Mouse (Mus musculus) CH12.LX (cell line): ENCODE measurements around the gene Hspa4l. TPM values are rescaled to one million over a fixed set of nuclear protein-coding genes. Genes with fewer than 3 reads are reported as not detected.

Source experiments
- DNase-seq: peaks from one replicate; pipeline ENCODE4 v3.0.0-alpha.2; 2013; ENCODE audit errors: extremely low read depth
- H3K27ac ChIP-seq: 2 replicates; pipeline ENCODE4 v1.5.1; 2012; ENCODE audit warnings: low read depth, mild to moderate bottlenecking, control low read depth, moderate library complexity; ENCODE audit not compliant: insufficient read depth
- H3K27me3 ChIP-seq: replicated peaks from 2 replicates; pipeline ENCODE3; 2012; ENCODE audit warnings: inconsistent platforms
- H3K36me3 ChIP-seq, 2 experiments: replicated peaks in 1 of 2; 2 replicates each; pipeline versions ENCODE3 to v1.6.1; 2012; ENCODE audit warnings: inconsistent platforms in 1 of 2, low read length in 1 of 2, mild to moderate bottlenecking in 1 of 2, mixed read lengths in 1 of 2, moderate library complexity in 1 of 2; ENCODE audit not compliant: control insufficient read depth in 1 of 2, insufficient read depth in 1 of 2
- H3K4me1 ChIP-seq, 2 experiments: 2 replicates each; pipeline ENCODE4 v1.6.1; 2012; ENCODE audit warnings: inconsistent platforms in 1 of 2, moderate library complexity in 1 of 2; ENCODE audit not compliant: insufficient read depth in 2 of 2, control insufficient read depth in 1 of 2
- H3K4me2 ChIP-seq: 2 replicates; pipeline ENCODE4 v1.6.1; 2012; ENCODE audit warnings: low read depth, mild to moderate bottlenecking, control low read depth; ENCODE audit not compliant: poor library complexity, insufficient read depth, severe bottlenecking
- H3K4me3 ChIP-seq, 3 experiments: fragments of 150-350 bp in 1 of 3; sonication (generic) in 1 of 3; replicated peaks in 1 of 3; 2 replicates each; pipeline versions ENCODE3 to v1.5.1; 2011 to 2012; ENCODE audit warnings: low read depth in 2 of 3, low read length in 2 of 3, mild to moderate bottlenecking in 2 of 3, moderate library complexity in 2 of 3, control low read depth in 1 of 3, improper control_type of control experiment in 1 of 3, inconsistent platforms in 1 of 3, mixed read lengths in 1 of 3; ENCODE audit not compliant: poor library complexity in 1 of 3
- H3K79me2 ChIP-seq: replicated peaks from 2 replicates; pipeline ENCODE4 v1.6.1; 2012; ENCODE audit warnings: mild to moderate bottlenecking, moderate library complexity; ENCODE audit not compliant: control insufficient read depth, poor library complexity, insufficient read depth, severe bottlenecking; ENCODE audit errors: extremely low read depth
- H3K9ac ChIP-seq: 2 replicates; pipeline ENCODE4 v1.6.1; 2012; ENCODE audit warnings: low read depth, mild to moderate bottlenecking, control low read depth, moderate library complexity; ENCODE audit not compliant: insufficient read depth
- H3K9me3 ChIP-seq: replicated peaks from 2 replicates; pipeline ENCODE3; 2012; ENCODE audit warnings: low read length, inconsistent platforms, mixed read lengths
- BHLHE40 ChIP-seq: IDR thresholded peaks from 2 replicates; pipeline ENCODE4 v1.6.1; 2011; ENCODE audit warnings: mild to moderate bottlenecking, low read depth, low read length, improper control_type of control experiment
- CHD1 ChIP-seq: IDR thresholded peaks from 2 replicates; pipeline ENCODE4 v1.6.1; 2012; ENCODE audit warnings: low read depth, low read length, improper control_type of control experiment, inconsistent platforms
- CTCF ChIP-seq, 2 experiments: IDR thresholded peaks in 1 of 2; conservative IDR thresholded peaks in 1 of 2; 2 replicates each; pipeline ENCODE4 v1.5.1; 2011 to 2012; ENCODE audit warnings: low read depth in 2 of 2, low read length in 2 of 2, improper control_type of control experiment in 1 of 2, inconsistent platforms in 1 of 2, mild to moderate bottlenecking in 1 of 2, moderate library complexity in 1 of 2
- E2F4 ChIP-seq: IDR thresholded peaks from 2 replicates; pipeline ENCODE4 v1.6.1; 2011; ENCODE audit warnings: low read depth, low read length, improper control_type of control experiment; ENCODE audit not compliant: insufficient replicate concordance
- ELF1 ChIP-seq: IDR thresholded peaks from 2 replicates; pipeline ENCODE4 v1.6.1; 2014; ENCODE audit warnings: low read depth, mild to moderate bottlenecking, inconsistent platforms, low read length, improper control_type of control experiment
- EP300 ChIP-seq: IDR thresholded peaks from 2 replicates; pipeline ENCODE4 v1.6.1; 2011; ENCODE audit warnings: low read length, improper control_type of control experiment
- HCFC1 ChIP-seq: IDR thresholded peaks from 2 replicates; pipeline ENCODE4 v1.6.1; 2012; ENCODE audit warnings: low read depth, mild to moderate bottlenecking, inconsistent platforms, low read length, improper control_type of control experiment
- IRF4 ChIP-seq: IDR thresholded peaks from 2 replicates; pipeline ENCODE4 v1.6.1; 2014; ENCODE audit warnings: low read depth, mild to moderate bottlenecking, inconsistent platforms, low read length, improper control_type of control experiment
- JUN ChIP-seq: IDR thresholded peaks from 2 replicates; pipeline ENCODE4 v1.6.1; 2011; ENCODE audit warnings: low read depth, mild to moderate bottlenecking, low read length, improper control_type of control experiment, moderate library complexity; ENCODE audit not compliant: insufficient read depth
- KAT2A ChIP-seq: IDR thresholded peaks from 2 replicates; pipeline ENCODE4 v1.6.1; 2012; ENCODE audit warnings: low read length, improper control_type of control experiment, inconsistent platforms; ENCODE audit not compliant: insufficient replicate concordance
- MAFK ChIP-seq: IDR thresholded peaks from 2 replicates; pipeline ENCODE4 v1.6.1; 2011; ENCODE audit warnings: low read length, improper control_type of control experiment; ENCODE audit not compliant: insufficient replicate concordance
- MAX ChIP-seq: IDR thresholded peaks from 2 replicates; pipeline ENCODE4 v1.6.1; 2011; ENCODE audit warnings: low read length, improper control_type of control experiment
- MYC ChIP-seq: IDR thresholded peaks from 2 replicates; pipeline ENCODE4 v1.6.1; 2011; ENCODE audit warnings: low read depth, mild to moderate bottlenecking, improper control_type of control experiment, low read length
- PAX5 ChIP-seq: IDR thresholded peaks from 2 replicates; pipeline ENCODE4 v1.6.1; 2012; ENCODE audit warnings: low read length, inconsistent platforms, mixed read lengths
- POLR2A ChIP-seq: IDR thresholded peaks from 2 replicates; pipeline ENCODE4 v1.6.1; 2011; ENCODE audit warnings: low read depth, mild to moderate bottlenecking, improper control_type of control experiment, low read length
- POLR2AphosphoS2 ChIP-seq: IDR thresholded peaks from 2 replicates; pipeline ENCODE4 v1.6.1; 2011; ENCODE audit warnings: low read depth, low read length, improper control_type of control experiment
- RCOR1 ChIP-seq: conservative IDR thresholded peaks from 2 replicates; pipeline ENCODE4 v1.6.1; 2012; ENCODE audit warnings: low read depth, mild to moderate bottlenecking, inconsistent platforms, low read length, improper control_type of control experiment
- SIN3A ChIP-seq: IDR thresholded peaks from 2 replicates; pipeline ENCODE4 v1.6.1; 2012; ENCODE audit warnings: low read length, improper control_type of control experiment, inconsistent platforms
- SMC3 ChIP-seq: IDR thresholded peaks from 2 replicates; pipeline ENCODE4 v1.6.1; 2011; ENCODE audit warnings: low read depth, low read length, improper control_type of control experiment
- TCF12 ChIP-seq: IDR thresholded peaks from 2 replicates; pipeline ENCODE4 v1.6.1; 2014; ENCODE audit warnings: low read depth, mild to moderate bottlenecking, inconsistent platforms, low read length, improper control_type of control experiment
- UBTF ChIP-seq: IDR thresholded peaks from 2 replicates; pipeline ENCODE4 v1.6.1; 2012; ENCODE audit warnings: low read depth, mild to moderate bottlenecking, inconsistent platforms, low read length, improper control_type of control experiment, moderate library complexity
- USF1 ChIP-seq: IDR thresholded peaks from 2 replicates; pipeline ENCODE4 v1.6.1; 2014; ENCODE audit warnings: low read depth, mild to moderate bottlenecking, inconsistent platforms, low read length, improper control_type of control experiment
- USF2 ChIP-seq: conservative IDR thresholded peaks from 2 replicates; pipeline ENCODE4 v1.6.1; 2011; ENCODE audit warnings: low read depth, low read length, improper control_type of control experiment
- ZC3H11A ChIP-seq: IDR thresholded peaks from 2 replicates; pipeline ENCODE4 v1.6.1; 2012; ENCODE audit warnings: low read depth, mild to moderate bottlenecking, inconsistent platforms, low read length, improper control_type of control experiment
- ZKSCAN1 ChIP-seq: IDR thresholded peaks from 2 replicates; pipeline ENCODE4 v1.6.1; 2012; ENCODE audit warnings: low read depth, inconsistent platforms, low read length, improper control_type of control experiment, borderline replicate concordance
- ZMIZ1 ChIP-seq: IDR thresholded peaks from 2 replicates; pipeline ENCODE4 v1.6.1; 2012; ENCODE audit warnings: low read depth, mild to moderate bottlenecking, inconsistent platforms, low read length, improper control_type of control experiment
- dilution Hi-C: fragments of 300-500 bp; cut with MboI; formaldehyde crosslinking; loops from 2 replicates; pipeline ENCODE4 v1.14.3; 2020; ENCODE audit warnings: low sequenced_read_pairs; ENCODE audit not compliant: extremely low pct_unique_long_range_greater_than_20kb, extremely low pct_ligation_motif_present
- in situ Hi-C: fragments of 300-500 bp; cut with MboI; formaldehyde crosslinking; loops from 3 replicates; pipeline ENCODE4 v1.14.3; 2019; ENCODE audit warnings: low sequenced_read_pairs, low pct_ligation_motif_present, low pct_unique_long_range_greater_than_20kb, mixed read lengths
- polyA plus RNA-seq: library from polyadenylated mRNA; unstranded; fragments of >175 nt; gene quantifications from 2 replicates; pipeline ENCODE4 v1.2.1, GENCODE M21; 2012; ENCODE audit warnings: low read depth; ENCODE audit not compliant: insufficient read length
- total RNA-seq, 2 experiments: library from RNA; depleted of rRNA; stranded (reverse); fragments of 300-350 nt in 1 of 2; fragments of >200 nt in 1 of 2; gene quantifications; 2 replicates each; pipeline ENCODE4 v1.2.3; 2012 to 2014

The Hspa4l gene
- total RNA-seq (2012; rRNA removed) = 4.4 and 5.3 TPM in 2 replicates
- total RNA-seq (2014; rRNA removed) = 1.7 and 2.1 TPM in 2 replicates
- 2.3 and 3.8 TPM in 2 replicates for polyA plus RNA-seq

DNA sequence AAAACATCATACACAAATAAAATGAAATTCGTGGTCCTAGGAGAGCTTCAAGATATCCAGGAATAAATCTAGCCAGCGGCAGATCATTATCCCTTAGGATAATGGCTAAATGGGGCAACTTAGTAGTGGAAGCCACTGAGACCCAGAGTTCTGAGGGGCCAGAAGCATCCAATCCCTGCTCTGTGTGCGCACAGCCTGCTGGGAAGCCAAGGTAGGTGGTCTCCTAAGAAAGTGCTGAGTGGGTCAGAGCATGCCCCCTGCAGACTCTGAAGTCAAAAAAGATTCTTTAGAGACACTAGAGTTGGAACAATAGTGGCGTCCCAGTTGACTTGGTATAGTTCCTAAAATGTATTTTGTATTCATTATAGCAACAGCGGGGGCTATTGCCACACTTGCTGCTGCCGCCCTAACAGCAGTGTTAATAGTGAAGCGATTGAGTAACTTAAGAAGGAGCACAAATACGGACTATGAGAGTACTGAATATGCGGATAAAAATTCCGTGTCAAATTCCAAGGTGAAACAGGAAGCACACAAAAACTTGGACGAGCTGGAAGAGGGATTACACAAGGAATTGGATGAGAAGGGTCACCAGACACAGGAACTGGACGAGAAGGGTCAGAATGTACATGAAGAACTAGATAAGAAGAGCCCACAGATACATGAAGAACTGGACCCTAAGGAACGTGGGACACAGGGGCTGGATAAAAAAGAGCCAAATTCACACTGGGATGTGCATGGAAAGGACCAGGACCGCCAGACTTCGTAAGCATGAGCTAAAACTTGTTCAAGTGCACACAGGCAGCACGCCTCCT lies at the start of gene Hspa4l:
Hspa4l (plus strand) TSS at position 472 of the 812 bp plus-strand sequence.
- Histone ChIP-seq H3K79me2 (no peaks in the 10 kb centered on the region), H3K9ac (peak within 1 kb of the TSS; percentile 59; the same call in 1 of the 2 replicates)
- in situ Hi-C loops = no loop called here
- TF ChIP-seq POLR2A (no peak), POLR2AphosphoS2 (no peak), CHD1 (no peak), MAX (no peak), MAFK (no peak), ELF1 (no peak), BHLHE40 (no peak), ZC3H11A (no peak), E2F4 (no peak), HCFC1 (no peak), SIN3A (no peak)
- TF ChIP-seq, all 38 proteins: peak for 0
- H3K4me1 ChIP-seq = peaks cover 0 to 13% of the 10 kb centered on the region in 2 experiments; a peak in 2 of 4 replicates
- H3K4me3 ChIP-seq = peak within 1 kb of the TSS; percentile 36 to 96 (median 69)
- no peaks in the 10 kb centered on the region for H3K9me3 ChIP-seq
- H3K36me3 ChIP-seq = no peaks in the 10 kb centered on the region
- H3K27ac ChIP-seq = 0 out of 2 replicates have a peak within 1 kb of the TSS, but pooled peaks have one; percentile 71
- dilution Hi-C loops = no loop called here
- DNase-seq = no peak
- H3K27me3 ChIP-seq = peaks cover 15% of the 10 kb centered on the region
- peak within 1 kb of the TSS; percentile 83 for H3K4me2 ChIP-seq

GRCm38 (mm10) chr3:40695162-40695561 lies 49.1 kb upstream of the Hspa4l start:
- no peak for TF ChIP-seq USF2
- TF ChIP-seq ZKSCAN1 = no peak
- no peak for TF ChIP-seq IRF4
- TF ChIP-seq UBTF = no peak
- no peak for TF ChIP-seq SMC3
- TF ChIP-seq KAT2A = no peak
- no peak for TF ChIP-seq EP300
- TF ChIP-seq USF1 = no peak
- no peak for TF ChIP-seq RCOR1
- no peak for TF ChIP-seq PAX5
- TF ChIP-seq CTCF (conservative IDR thresholded peaks at IDR 0.05 in 1 of 2, IDR thresholded peaks at IDR 0.05 in 1 of 2; ENCODE audit: low read depth in 2 of 2, low read length in 2 of 2) = no peak
- no peak for TF ChIP-seq JUN
- TF ChIP-seq TCF12 = no peak
- no peak for TF ChIP-seq MYC
- no peak for TF ChIP-seq ZC3H11A
- TF ChIP-seq ZMIZ1 = no peak
- TF ChIP-seq MAFK = no peak
- H3K9me3 ChIP-seq = no peaks in the 10 kb centered on the region
- peaks cover 0 to 3% of the 10 kb centered on the region in 2 experiments; a peak in 3 of 4 replicates for H3K4me1 ChIP-seq
- dilution Hi-C loops = no loop called here
- no peak overlapping the region for H3K9ac ChIP-seq
- in situ Hi-C loops = no loop called here
- H3K4me2 ChIP-seq = no peak overlapping the region
- no peaks in the 10 kb centered on the region for H3K36me3 ChIP-seq
- DNase-seq = no peak
- no peak overlapping the region for H3K27ac ChIP-seq
- H3K27me3 ChIP-seq = no peaks in the 10 kb centered on the region
- H3K4me3 ChIP-seq = no peak overlapping the region
- no peaks in the 10 kb centered on the region for H3K79me2 ChIP-seq
